Mouse (Mus musculus) forebrain, embryonic 10.5 days (tissue): ENCODE measurements around the gene Gpc1. TPM values are rescaled to one million over a fixed set of nuclear protein-coding genes. Genes with fewer than 3 reads are reported as not detected.
A peak's percentile ranks its signal among the peaks of the same experiment; 100 is the strongest.

Experiments
- DNase-seq: peaks from one replicate; pipeline ENCODE4 v3.0.0-alpha.2; 2017; ENCODE audit warnings: low spot score; ENCODE audit errors: extremely low spot score
- H3K27ac ChIP-seq: fragments of 300-500 bp; sonication (generic); 2 replicates; pipeline ENCODE4 v1.5.1; 2016; ENCODE audit warnings: mild to moderate bottlenecking
- H3K27me3 ChIP-seq: fragments of 300-500 bp; sonication (generic); 2 replicates; pipeline ENCODE4 v1.6.1; 2016; ENCODE audit warnings: mild to moderate bottlenecking; ENCODE audit not compliant: poor library complexity, severe bottlenecking
- H3K36me3 ChIP-seq: fragments of 300-500 bp; sonication (generic); replicated peaks from 2 replicates; pipeline ENCODE4 v1.6.1; 2016; ENCODE audit warnings: mild to moderate bottlenecking, moderate library complexity
- H3K4me1 ChIP-seq: fragments of 300-500 bp; sonication (generic); 2 replicates; pipeline ENCODE4 v1.6.1; 2016
- H3K4me3 ChIP-seq: fragments of 300-500 bp; sonication (generic); 2 replicates; pipeline ENCODE4 v1.5.1; 2016; ENCODE audit warnings: mild to moderate bottlenecking, moderate library complexity
- H3K9me3 ChIP-seq: fragments of 300-500 bp; sonication (generic); 2 replicates; pipeline ENCODE4 v1.6.1; 2016; ENCODE audit warnings: mild to moderate bottlenecking, moderate library complexity
- WGBS: fragments of 180-500 bp; shearing (Covaris S2); methylation state at CpG from one replicate; pipeline ENCODE4 v1.1.7; 2016; 5-methylcytosine and 5-hydroxymethylcytosine counted together
- polyA plus RNA-seq: library from polyadenylated mRNA; unstranded; fragments of >200 nt; fragmentation: Nextera tagmentation; extraction: Ambion mirVana; gene quantifications from 2 replicates; pipeline ENCODE4 v1.2.1, GENCODE M21; 2016

Gpc1 gene
- polyA plus RNA-seq, result 95.2 and 99.2 TPM in 2 replicates

GRCm38 (mm10) chr1:92831188-92832001 lies at the start of gene Gpc1:
Gpc1 (plus strand) TSS chr1:92831645.
- 1% methylated on average over 60 of the region's 99 CpGs for WGBS
- Histone ChIP-seq H3K36me3 (peaks cover 29% of the 10 kb centered on the region), H3K27me3 (peaks cover 33% of the 10 kb centered on the region), H3K4me1 (peaks cover 50% of the 10 kb centered on the region), H3K9me3 (no peaks in the 10 kb centered on the region), H3K27ac (peak within 1 kb of the TSS; percentile 99), H3K4me3 (peak within 1 kb of the TSS; percentile 95)
- DNase-seq, result peak; percentile 89

DNA sequence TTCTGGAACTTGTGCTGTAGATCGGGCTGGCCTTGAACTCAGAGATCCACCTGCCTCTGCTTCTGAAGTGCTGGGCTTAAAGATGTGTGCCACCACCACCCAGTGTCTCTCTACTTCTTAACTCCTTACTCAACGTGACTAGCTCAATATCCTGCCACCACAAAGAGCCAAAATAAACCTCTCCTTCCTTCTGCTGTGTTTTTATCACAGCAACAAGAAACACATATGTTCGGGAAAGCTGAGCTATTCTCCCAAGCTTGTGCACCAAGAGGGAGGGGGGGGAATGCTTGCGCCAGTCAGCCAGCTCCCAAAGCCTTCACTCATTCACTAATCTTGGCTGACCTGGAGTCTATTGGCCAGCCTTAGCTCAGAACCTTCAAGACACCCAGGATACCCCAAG lies 49.6 kb upstream of the Gpc1 start:
- peaks cover 15% of the 10 kb centered on the region for H3K4me1 ChIP-seq
- H3K27me3 ChIP-seq, result no peaks in the 10 kb centered on the region
- H3K4me3 ChIP-seq, result no peak overlapping the region
- 81% methylated on average over 4 of the region's 4 CpGs for WGBS
- no peaks in the 10 kb centered on the region for H3K36me3 ChIP-seq
- no peaks in the 10 kb centered on the region for H3K9me3 ChIP-seq
- DNase-seq, result no peak
- H3K27ac ChIP-seq, result no peak overlapping the region

DNA sequence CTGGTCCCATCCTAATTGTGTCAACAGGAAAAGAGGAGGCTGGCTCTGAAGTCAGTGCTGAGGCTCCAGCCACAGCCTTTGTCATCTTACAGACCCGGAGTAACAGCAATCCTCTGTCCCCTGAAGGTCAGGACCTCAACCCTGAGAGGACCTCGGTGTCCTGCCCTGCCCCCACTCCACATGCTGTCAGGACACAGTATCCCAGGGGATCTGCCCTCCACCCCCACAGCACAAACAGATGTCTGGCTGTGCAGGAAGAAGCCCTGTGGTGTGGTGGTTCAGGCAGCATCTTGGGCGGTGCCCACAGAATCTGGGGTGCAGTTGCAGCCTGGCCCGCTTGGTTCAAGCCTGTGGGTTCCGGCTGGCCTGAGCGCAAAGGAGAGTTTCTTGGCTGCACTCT lies 48.9 kb upstream of the Gpc1 start:
- H3K27me3 ChIP-seq, result no peaks in the 10 kb centered on the region
- no peak for DNase-seq
- H3K4me3 ChIP-seq, result no peak overlapping the region
- no peaks in the 10 kb centered on the region for H3K36me3 ChIP-seq
- H3K27ac ChIP-seq, result peak overlapping the region; percentile 70
- WGBS, result 50% methylated on average over 6 of the region's 6 CpGs
- H3K9me3 ChIP-seq, result no peaks in the 10 kb centered on the region
- peaks cover 22% of the 10 kb centered on the region for H3K4me1 ChIP-seq

DNA sequence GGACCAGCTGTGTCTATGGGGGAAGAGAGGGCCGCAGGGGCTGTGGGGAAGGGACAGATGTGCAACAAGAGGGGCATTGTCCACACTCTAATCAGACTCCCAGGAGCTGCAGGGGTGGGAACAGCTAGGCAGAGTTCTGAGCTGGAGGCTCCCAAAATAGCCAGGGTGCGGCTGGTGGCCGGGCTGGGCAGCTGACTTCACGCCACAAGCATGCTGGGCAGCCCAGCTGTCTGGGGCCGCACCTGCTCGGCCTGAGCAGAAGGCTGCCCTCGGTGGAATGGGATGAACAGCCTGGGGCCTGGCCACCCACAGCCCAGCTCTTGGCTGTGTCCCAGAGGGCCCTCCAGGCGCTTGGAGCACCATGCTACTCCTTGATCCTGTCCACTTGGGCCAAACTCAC lies 44.2 kb upstream of the Gpc1 start:
- H3K9me3 ChIP-seq, result no peaks in the 10 kb centered on the region
- H3K36me3 ChIP-seq, result no peaks in the 10 kb centered on the region
- WGBS, result 65% methylated on average over 8 of the region's 8 CpGs
- H3K27me3 ChIP-seq, result no peaks in the 10 kb centered on the region
- H3K4me3 ChIP-seq, result no peak overlapping the region
- H3K4me1 ChIP-seq, result peaks cover 53% of the 10 kb centered on the region
- peak overlapping the region; percentile 74 for H3K27ac ChIP-seq
- DNase-seq, result no peak

DNA sequence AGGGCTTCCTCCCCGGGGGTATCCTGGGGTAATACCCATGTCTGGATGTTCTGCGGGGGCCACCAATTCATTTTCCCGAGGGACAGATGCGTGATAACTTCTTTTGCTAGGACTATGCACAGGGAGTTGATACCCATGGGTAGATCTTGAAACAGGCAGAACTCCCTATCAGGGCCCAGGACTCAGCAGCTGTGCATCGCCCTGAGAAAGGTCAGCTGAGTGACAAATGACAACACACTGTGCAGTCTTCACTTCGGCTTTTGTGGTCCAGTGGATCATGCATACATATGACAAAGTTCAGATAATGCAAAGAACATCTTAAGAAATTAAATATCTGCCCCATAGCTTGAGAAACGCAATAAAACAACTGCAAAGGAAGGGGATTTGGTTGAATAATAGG lies 43.4 kb upstream of the Gpc1 start:
- Histone ChIP-seq H3K27me3 (no peaks in the 10 kb centered on the region), H3K27ac (peak overlapping the region; percentile 63; the same call in 1 of the 2 replicates), H3K36me3 (no peaks in the 10 kb centered on the region), H3K4me1 (peaks cover 48% of the 10 kb centered on the region), H3K9me3 (no peaks in the 10 kb centered on the region), H3K4me3 (no peak overlapping the region)
- 85% methylated on average over 7 of the region's 7 CpGs for WGBS
- no peak for DNase-seq

- Histone ChIP-seq H3K27ac (peak overlapping the region; percentile 83), H3K9me3 (no peaks in the 10 kb centered on the region), H3K4me3 (peak overlapping the region; percentile 31), H3K36me3 (no peaks in the 10 kb centered on the region), H3K27me3 (no peaks in the 10 kb centered on the region), H3K4me1 (peaks cover 44% of the 10 kb centered on the region)
- DNase-seq, result no peak
- WGBS, result 29% methylated on average over 7 of the region's 7 CpGs
These were observed 40.8 kb upstream of the Gpc1 start for GRCm38 (mm10) chr1:92790628-92791027.

GRCm38 (mm10) chr1:92791070-92791831 lies 40.2 kb upstream of the Gpc1 start:
- DNase-seq, result peak; percentile 79
- Histone ChIP-seq H3K9me3 (no peaks in the 10 kb centered on the region), H3K36me3 (no peaks in the 10 kb centered on the region), H3K4me3 (peak overlapping the region; percentile 31), H3K4me1 (peaks cover 44% of the 10 kb centered on the region), H3K27me3 (no peaks in the 10 kb centered on the region), H3K27ac (peak overlapping the region; percentile 83)
- 5% methylated on average over 10 of the region's 10 CpGs for WGBS

- Histone ChIP-seq H3K27ac (no peak overlapping the region), H3K27me3 (no peaks in the 10 kb centered on the region), H3K4me1 (peaks cover 33% of the 10 kb centered on the region), H3K36me3 (no peaks in the 10 kb centered on the region), H3K4me3 (no peak overlapping the region), H3K9me3 (no peaks in the 10 kb centered on the region)
- no peak for DNase-seq
- 86% methylated on average over 5 of the region's 5 CpGs for WGBS
These were observed 37.7 kb upstream of the Gpc1 start for GRCm38 (mm10) chr1:92793781-92794180.

- H3K27ac ChIP-seq, result no peak overlapping the region
- H3K4me1 ChIP-seq, result no peaks in the 10 kb centered on the region
- DNase-seq, result no peak
- no peaks in the 10 kb centered on the region for H3K9me3 ChIP-seq
- WGBS, result 82% methylated on average over 2 of the region's 2 CpGs
- no peak overlapping the region for H3K4me3 ChIP-seq
- no peaks in the 10 kb centered on the region for H3K27me3 ChIP-seq
- no peaks in the 10 kb centered on the region for H3K36me3 ChIP-seq
These were observed 33.0 kb upstream of the Gpc1 start for GRCm38 (mm10) chr1:92798425-92798824.

DNA sequence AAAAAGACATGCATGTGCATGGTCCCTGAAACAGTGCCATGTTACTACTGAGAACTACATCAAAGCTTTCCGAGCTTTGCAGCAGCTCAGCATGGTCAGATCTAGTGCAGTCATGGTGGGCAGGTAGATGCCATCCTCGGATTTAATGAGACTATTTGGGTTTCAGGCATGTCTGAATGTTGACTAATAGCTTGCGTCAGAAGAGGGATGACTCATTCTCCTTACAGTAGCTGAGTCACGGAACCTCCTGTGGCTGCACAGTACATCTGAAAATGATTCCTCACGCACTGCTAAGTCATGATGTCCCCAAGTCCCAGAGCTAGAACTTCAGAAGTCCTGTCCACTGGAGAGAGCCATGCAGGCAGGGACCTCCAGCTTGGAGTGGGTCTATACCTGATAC lies 31.8 kb upstream of the Gpc1 start:
- WGBS, result 87% methylated on average over 5 of the region's 5 CpGs
- Histone ChIP-seq H3K27ac (no peak overlapping the region), H3K9me3 (no peaks in the 10 kb centered on the region), H3K4me3 (no peak overlapping the region), H3K27me3 (no peaks in the 10 kb centered on the region), H3K4me1 (no peaks in the 10 kb centered on the region), H3K36me3 (no peaks in the 10 kb centered on the region)
- no peak for DNase-seq

DNA sequence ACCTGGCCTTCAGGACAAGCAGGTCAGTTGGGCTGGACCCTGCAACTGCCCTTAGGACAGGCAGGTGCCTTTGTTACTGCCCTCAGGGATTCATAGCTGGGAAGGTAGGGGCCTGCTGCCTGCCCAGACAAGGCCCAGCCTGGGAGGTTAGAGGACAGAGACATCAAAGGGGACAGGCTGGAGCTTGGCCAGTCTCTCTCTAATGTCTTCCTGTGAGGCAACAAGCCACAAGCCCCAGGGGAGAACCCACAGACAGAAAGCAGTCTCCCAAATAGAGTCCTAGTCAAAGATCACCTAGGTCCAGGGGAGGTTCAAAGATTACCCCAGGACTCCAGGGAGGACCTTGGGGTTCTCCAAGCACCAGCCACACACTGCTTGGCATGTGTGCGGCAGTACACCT lies 29.1 kb upstream of the Gpc1 start:
- no peak for DNase-seq
- H3K4me1 ChIP-seq, result no peaks in the 10 kb centered on the region
- 97% methylated on average over 1 of the region's 1 CpGs for WGBS
- H3K9me3 ChIP-seq, result no peaks in the 10 kb centered on the region
- no peaks in the 10 kb centered on the region for H3K36me3 ChIP-seq
- no peak overlapping the region for H3K27ac ChIP-seq
- H3K27me3 ChIP-seq, result no peaks in the 10 kb centered on the region
- no peak overlapping the region for H3K4me3 ChIP-seq

DNA sequence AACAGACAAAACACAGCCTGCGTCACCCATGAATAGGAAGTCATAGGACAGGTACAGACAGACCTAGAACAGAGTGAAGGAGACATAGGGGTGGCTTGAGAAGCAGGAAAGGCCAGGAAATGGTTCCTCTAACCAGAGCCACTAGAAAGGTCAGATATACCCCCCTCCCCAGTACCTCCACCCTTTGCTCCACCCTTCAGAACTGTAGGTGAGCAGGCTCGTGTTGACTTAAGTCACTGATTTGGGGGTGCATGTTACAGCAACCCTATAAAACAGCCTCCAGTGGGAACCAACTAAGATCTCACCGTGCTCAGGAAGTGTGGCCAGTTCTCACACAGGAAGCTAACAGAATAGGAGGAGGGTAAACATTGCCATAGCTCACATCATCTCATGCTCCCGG lies 28.1 kb upstream of the Gpc1 start:
- Histone ChIP-seq H3K36me3 (no peaks in the 10 kb centered on the region), H3K4me3 (no peak overlapping the region), H3K4me1 (no peaks in the 10 kb centered on the region), H3K27me3 (no peaks in the 10 kb centered on the region), H3K27ac (no peak overlapping the region), H3K9me3 (no peaks in the 10 kb centered on the region)
- DNase-seq, result no peak
- 83% methylated on average over 4 of the region's 4 CpGs for WGBS

GRCm38 (mm10) chr1:92805181-92805580 lies 26.3 kb upstream of the Gpc1 start:
- Histone ChIP-seq H3K9me3 (peaks cover 9% of the 10 kb centered on the region; the same call in 1 of the 2 replicates), H3K36me3 (no peaks in the 10 kb centered on the region), H3K27ac (no peak overlapping the region), H3K4me3 (no peak overlapping the region), H3K4me1 (no peaks in the 10 kb centered on the region), H3K27me3 (no peaks in the 10 kb centered on the region)
- no peak for DNase-seq
- WGBS, result 81% methylated on average over 5 of the region's 5 CpGs
